Mouse (Mus musculus) neural tube, embryonic 11.5 days (tissue): ENCODE measurements at regions not wholly inside any gene's neighbourhood (a gene's known extent, or its start where the extent isn't known, plus 50 kb on each side); places are given as distances from the start of the nearest gene placed in this dataset.

Experiments used
- ATAC-seq: fragments of 200-750 bp; cut with Nextera tagmentation; 2 replicates; pipeline ENCODE4 v1.8.0; 2017; ENCODE audit warnings: moderate number of reproducible peaks, mild to moderate bottlenecking, moderate TSS enrichment, moderate library complexity; ENCODE audit not compliant: insufficient read depth, low FRiP score, low TSS enrichment
- DNase-seq: peaks from one replicate; pipeline ENCODE4 v3.0.0-alpha.2; 2015; ENCODE audit warnings: low spot score
- H3K27ac ChIP-seq: fragments of 300-500 bp; sonication (generic); 2 replicates; pipeline ENCODE4 v1.5.1; 2014; ENCODE audit warnings: low read depth, mild to moderate bottlenecking, low read length
- H3K27me3 ChIP-seq: fragments of 300-500 bp; sonication (generic); 2 replicates; pipeline ENCODE4 v1.6.1; 2014; ENCODE audit warnings: mild to moderate bottlenecking, low read length, mixed read lengths; ENCODE audit not compliant: control insufficient read depth, insufficient read depth
- H3K36me3 ChIP-seq: fragments of 300-500 bp; sonication (generic); 2 replicates; pipeline ENCODE4 v1.6.1; 2014; ENCODE audit warnings: mild to moderate bottlenecking, low read length, moderate library complexity, mixed read lengths; ENCODE audit not compliant: control insufficient read depth, insufficient read depth
- H3K4me1 ChIP-seq: fragments of 300-500 bp; sonication (generic); 2 replicates; pipeline ENCODE4 v1.6.1; 2014; ENCODE audit warnings: low read length, mixed read lengths; ENCODE audit not compliant: control insufficient read depth, insufficient read depth
- H3K4me2 ChIP-seq: fragments of 300-500 bp; sonication (generic); 2 replicates; pipeline ENCODE4 v1.6.1; 2014; ENCODE audit warnings: low read depth, mild to moderate bottlenecking, moderate library complexity
- H3K4me3 ChIP-seq: fragments of 300-500 bp; sonication (generic); 2 replicates; pipeline ENCODE4 v1.5.1; 2014; ENCODE audit warnings: low read depth, low read length
- H3K9ac ChIP-seq: fragments of 300-500 bp; sonication (generic); 2 replicates; pipeline ENCODE4 v1.6.1; 2014; ENCODE audit warnings: mild to moderate bottlenecking, low read length
- H3K9me3 ChIP-seq: fragments of 300-500 bp; sonication (generic); 2 replicates; pipeline ENCODE4 v1.6.1; 2016; ENCODE audit warnings: low read length; ENCODE audit not compliant: control insufficient read depth
- WGBS: fragments of 180-500 bp; shearing (Covaris S2); extraction: QIAGEN DNeasy Blood & Tissue Kit; methylation state at CpG from one replicate; pipeline ENCODE4 v1.1.7; 2014; 5-methylcytosine and 5-hydroxymethylcytosine counted together

DNA sequence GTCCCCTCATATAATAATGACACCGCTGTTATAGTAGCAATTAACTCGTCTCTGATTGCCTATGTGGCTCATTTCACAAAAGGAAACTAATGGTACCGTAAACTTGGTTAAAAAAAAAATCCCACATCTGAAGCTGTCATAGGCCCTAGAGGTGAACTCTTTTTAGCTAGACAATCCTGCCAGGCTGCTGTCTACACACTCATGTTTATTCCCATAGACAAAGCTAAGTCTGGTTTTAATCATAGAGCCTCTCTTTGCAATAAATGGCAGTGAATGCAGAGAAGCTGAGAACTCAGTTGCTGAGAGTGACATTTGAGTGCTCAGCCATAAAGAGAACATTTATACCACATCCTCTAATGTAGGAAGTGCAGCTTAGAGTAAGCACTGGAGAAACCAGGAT lies 111.3 kb upstream of the Adra1d start:
- 30% methylated on average over 3 of the region's 3 CpGs for WGBS
- H3K9ac ChIP-seq, result no peak overlapping the region
- no peak overlapping the region for H3K4me2 ChIP-seq
- H3K27me3 ChIP-seq, result no peaks in the 10 kb centered on the region
- DNase-seq (no peak), ATAC-seq (no peak)
- no peak overlapping the region for H3K27ac ChIP-seq
- no peaks in the 10 kb centered on the region for H3K9me3 ChIP-seq
- H3K4me1 ChIP-seq, result no peaks in the 10 kb centered on the region
- H3K4me3 ChIP-seq, result no peak overlapping the region
- H3K36me3 ChIP-seq, result no peaks in the 10 kb centered on the region

DNA sequence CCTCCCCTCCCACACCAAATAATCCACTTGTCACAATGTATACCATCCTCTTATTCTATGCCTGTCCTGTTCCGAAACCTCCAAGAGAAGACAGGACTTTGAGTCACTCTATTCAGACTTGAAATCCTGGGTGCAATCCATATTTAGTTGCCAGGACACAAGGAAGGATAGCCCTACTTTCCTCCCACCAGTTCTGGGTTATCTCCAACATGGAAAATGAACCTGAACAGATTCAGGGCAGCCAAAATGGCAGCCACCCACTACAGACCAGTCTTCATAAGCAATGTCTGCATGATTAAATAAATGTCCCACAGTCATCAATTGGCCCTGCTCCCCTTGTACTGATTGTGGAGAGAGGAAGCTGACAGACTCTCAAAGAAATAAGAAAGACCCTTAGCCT lies 110.6 kb upstream of the Adra1d start:
- 93% methylated on average over 1 of the region's 1 CpGs for WGBS
- no peaks in the 10 kb centered on the region for H3K36me3 ChIP-seq
- no peaks in the 10 kb centered on the region for H3K27me3 ChIP-seq
- no peaks in the 10 kb centered on the region for H3K4me1 ChIP-seq
- H3K4me3 ChIP-seq, result no peak overlapping the region
- no peak overlapping the region for H3K4me2 ChIP-seq
- ATAC-seq (no peak), DNase-seq (no peak)
- no peaks in the 10 kb centered on the region for H3K9me3 ChIP-seq
- H3K27ac ChIP-seq, result no peak overlapping the region
- H3K9ac ChIP-seq, result no peak overlapping the region

DNA sequence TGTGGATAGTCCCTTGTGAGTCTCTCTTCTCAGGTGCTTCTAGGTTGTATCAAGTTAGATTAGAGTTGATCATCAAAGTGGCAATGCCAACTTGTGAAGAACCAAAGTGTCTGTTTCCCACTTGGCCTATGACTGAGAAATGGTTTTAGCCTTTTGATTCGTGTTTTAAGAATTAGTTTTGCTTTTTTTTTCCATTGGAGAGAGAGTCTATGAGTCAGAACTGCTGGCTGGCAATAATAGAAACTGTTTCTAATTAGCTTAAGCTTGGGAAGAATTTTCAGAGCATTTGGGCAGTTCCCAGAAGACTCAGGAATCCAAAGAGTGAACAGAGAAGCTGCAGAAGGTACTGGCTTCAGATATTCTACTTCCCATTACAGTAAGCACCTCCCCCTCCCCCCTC lies 110.1 kb upstream of the Adra1d start:
- no peaks in the 10 kb centered on the region for H3K9me3 ChIP-seq
- WGBS, result 65% methylated on average over 1 of the region's 1 CpGs
- no peaks in the 10 kb centered on the region for H3K36me3 ChIP-seq
- DNase-seq, result no peak
- no peaks in the 10 kb centered on the region for H3K4me1 ChIP-seq
- ATAC-seq, result no peak
- no peak overlapping the region for H3K4me3 ChIP-seq
- no peak overlapping the region for H3K9ac ChIP-seq
- H3K27ac ChIP-seq, result no peak overlapping the region
- H3K27me3 ChIP-seq, result no peaks in the 10 kb centered on the region
- no peak overlapping the region for H3K4me2 ChIP-seq

DNA sequence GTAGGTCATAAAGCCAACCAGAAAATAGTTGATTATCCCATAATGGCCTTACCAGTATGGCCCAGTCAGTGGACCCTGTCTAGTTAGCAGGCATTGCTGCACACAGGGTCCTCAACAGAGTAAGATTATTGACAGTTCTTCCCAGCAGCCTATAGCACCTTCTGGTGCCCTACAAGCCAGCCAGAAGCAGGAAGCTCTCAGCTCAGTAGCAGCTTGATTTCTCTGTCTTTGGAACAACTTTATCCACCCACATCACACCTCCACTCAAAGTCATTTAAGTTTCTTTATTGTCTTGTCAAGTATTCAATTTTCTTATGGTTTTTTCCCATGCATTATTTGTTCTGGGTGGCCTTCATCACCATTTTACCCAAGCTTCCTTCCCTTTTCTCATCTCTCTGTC lies 108.8 kb upstream of the Adra1d start:
- Histone ChIP-seq H3K4me1 (no peaks in the 10 kb centered on the region), H3K4me2 (no peak overlapping the region), H3K27ac (no peak overlapping the region), H3K4me3 (no peak overlapping the region), H3K9ac (no peak overlapping the region), H3K27me3 (no peaks in the 10 kb centered on the region), H3K9me3 (no peaks in the 10 kb centered on the region), H3K36me3 (no peaks in the 10 kb centered on the region)
- ATAC-seq (no peak), DNase-seq (no peak)

DNA sequence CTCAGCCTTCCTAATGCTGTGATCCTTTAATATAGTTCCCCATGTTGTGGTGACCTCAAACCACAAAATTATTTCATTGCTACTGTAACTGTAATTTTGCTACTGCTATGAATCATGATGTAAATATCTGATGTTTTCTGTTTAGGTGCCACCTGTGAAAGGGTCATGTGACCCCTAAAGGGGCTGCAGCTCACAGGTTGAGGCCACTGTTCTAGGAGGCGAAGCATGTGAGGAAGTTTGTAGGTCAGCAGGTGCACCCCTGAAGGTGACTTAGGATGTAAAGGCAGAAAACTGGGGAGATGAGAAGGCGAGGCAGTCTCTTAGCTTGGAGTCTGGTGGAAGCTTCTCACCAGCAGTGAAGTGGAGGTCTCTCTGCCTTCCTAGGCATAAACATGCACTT lies 105.8 kb upstream of the Adra1d start:
- no peak overlapping the region for H3K27ac ChIP-seq
- WGBS, result 94% methylated on average over 2 of the region's 2 CpGs
- H3K27me3 ChIP-seq, result no peaks in the 10 kb centered on the region
- H3K4me2 ChIP-seq, result no peak overlapping the region
- H3K36me3 ChIP-seq, result no peaks in the 10 kb centered on the region
- DNase-seq, result no peak
- no peaks in the 10 kb centered on the region for H3K4me1 ChIP-seq
- no peak for ATAC-seq
- H3K9me3 ChIP-seq, result no peaks in the 10 kb centered on the region
- no peak overlapping the region for H3K9ac ChIP-seq
- H3K4me3 ChIP-seq, result no peak overlapping the region

DNA sequence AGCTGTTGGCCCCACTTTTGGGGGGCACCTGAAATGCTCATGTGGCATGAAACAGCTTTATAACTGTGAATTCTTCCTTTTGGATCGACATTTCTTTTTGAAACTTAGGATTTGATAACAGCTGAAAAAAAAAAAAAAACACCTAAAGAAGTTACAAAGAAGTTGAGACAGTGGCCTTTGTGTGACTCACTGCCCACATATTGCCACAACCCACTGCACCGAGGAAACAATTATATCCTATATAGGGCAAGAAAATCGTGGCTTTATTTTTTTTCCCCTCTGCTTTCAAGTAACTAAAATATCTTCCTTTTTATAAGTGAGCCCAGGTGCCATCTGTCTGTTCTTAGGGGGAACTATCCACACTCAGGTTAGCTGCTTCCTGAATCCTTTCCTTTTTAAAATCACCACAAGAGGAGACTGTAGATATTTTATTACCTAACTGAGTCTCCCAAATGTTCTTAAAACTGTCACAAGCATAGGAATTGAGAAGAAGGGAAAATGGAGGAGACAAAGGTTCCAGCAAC lies 104.8 kb upstream of the Adra1d start:
- H3K36me3 ChIP-seq, result no peaks in the 10 kb centered on the region
- no peak overlapping the region for H3K27ac ChIP-seq
- no peaks in the 10 kb centered on the region for H3K27me3 ChIP-seq
- no peak overlapping the region for H3K4me2 ChIP-seq
- no peak overlapping the region for H3K4me3 ChIP-seq
- ATAC-seq (no peak), DNase-seq (no peak)
- H3K9ac ChIP-seq, result no peak overlapping the region
- no peaks in the 10 kb centered on the region for H3K4me1 ChIP-seq
- WGBS, result 81% methylated on average over 3 of the region's 3 CpGs
- H3K9me3 ChIP-seq, result no peaks in the 10 kb centered on the region

DNA sequence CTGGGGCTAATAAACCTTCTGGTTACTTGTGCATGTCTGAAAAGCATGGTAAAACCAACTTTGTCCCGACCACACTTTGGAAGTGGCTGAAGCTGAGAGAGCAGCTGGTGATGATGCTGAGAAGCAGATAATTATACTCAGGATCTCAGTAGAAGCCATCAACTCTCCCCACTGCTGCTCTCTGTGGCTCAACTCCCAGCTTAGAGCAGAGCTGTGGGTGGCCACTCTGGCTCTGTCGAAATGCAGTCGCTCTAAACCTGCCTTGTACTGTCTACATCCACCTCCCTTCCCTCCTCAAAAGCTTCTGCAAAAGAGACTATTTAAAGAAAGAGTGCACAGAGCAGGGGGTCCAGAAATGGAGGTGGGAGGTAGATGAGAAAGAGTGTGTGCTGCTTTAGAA lies 102.5 kb upstream of the Adra1d start:
- no peak overlapping the region for H3K27ac ChIP-seq
- no peaks in the 10 kb centered on the region for H3K27me3 ChIP-seq
- no peaks in the 10 kb centered on the region for H3K36me3 ChIP-seq
- no peak overlapping the region for H3K4me3 ChIP-seq
- H3K9ac ChIP-seq, result no peak overlapping the region
- H3K4me1 ChIP-seq, result no peaks in the 10 kb centered on the region
- DNase-seq, result no peak
- no peaks in the 10 kb centered on the region for H3K9me3 ChIP-seq
- ATAC-seq, result no peak
- H3K4me2 ChIP-seq, result no peak overlapping the region
- WGBS, result 93% methylated on average over 3 of the region's 3 CpGs

DNA sequence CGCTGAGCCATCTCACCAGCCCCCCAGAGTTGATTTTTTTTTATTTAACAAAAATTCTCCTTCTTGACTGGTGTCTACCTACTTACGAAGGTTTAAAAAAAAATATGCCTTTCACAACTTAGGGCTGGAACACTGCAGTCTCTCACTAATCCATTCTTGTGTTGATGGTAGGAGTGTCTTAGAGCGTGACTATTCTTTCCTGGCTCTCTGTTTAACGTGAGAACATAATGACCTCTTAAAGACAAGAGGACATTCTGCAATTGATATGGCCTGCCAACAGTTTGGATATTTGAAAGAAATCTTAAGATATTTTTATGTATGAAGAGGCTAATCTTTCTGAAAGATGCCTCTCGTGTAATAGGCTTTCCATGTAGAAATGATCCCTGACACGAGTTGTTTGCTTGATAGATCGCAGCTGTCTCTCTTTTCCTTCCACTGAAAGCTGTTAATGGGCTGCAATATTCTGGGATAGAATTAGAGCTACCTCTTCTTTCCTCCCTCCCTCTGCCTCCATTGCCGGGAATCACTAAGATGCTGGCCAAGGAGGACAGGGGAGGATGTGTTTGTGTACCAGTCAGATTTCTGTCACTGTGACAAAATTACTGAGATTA lies 101.2 kb upstream of the Adra1d start:
- ATAC-seq (no peak), DNase-seq (no peak)
- Histone ChIP-seq H3K4me1 (no peaks in the 10 kb centered on the region), H3K9me3 (no peaks in the 10 kb centered on the region), H3K4me3 (no peak overlapping the region), H3K27ac (no peak overlapping the region), H3K9ac (no peak overlapping the region), H3K36me3 (no peaks in the 10 kb centered on the region), H3K27me3 (no peaks in the 10 kb centered on the region), H3K4me2 (no peak overlapping the region)
- 90% methylated on average over 8 of the region's 8 CpGs for WGBS

DNA sequence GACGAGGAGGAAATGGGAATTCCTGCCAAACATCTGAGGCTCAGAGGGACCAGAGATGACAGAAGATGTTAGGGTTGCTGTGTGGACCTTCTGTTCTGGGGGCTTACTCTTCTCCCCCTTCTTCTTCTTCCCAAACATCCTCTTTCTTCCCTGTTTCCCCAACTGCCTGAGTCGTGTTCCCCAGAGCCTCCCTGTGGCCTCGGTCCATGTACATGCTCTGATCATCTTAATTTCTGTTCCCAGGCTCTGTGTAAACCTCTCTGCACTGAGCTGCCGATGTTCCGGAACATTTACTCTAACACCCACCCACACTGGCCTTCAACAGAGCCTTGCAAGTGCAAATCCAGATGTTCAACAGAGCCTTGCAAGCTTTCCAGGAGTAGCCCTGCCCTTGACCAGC lies 90.1 kb upstream of the Adra1d start:
- Histone ChIP-seq H3K4me1 (no peaks in the 10 kb centered on the region), H3K27ac (no peak overlapping the region), H3K4me3 (no peak overlapping the region), H3K4me2 (no peak overlapping the region), H3K9me3 (no peaks in the 10 kb centered on the region), H3K27me3 (no peaks in the 10 kb centered on the region), H3K36me3 (no peaks in the 10 kb centered on the region), H3K9ac (no peak overlapping the region)
- DNase-seq, result peak; percentile 12
- 59% methylated on average over 5 of the region's 5 CpGs for WGBS
- ATAC-seq, result no peak
